Mouse (Mus musculus): ENCODE results near the gene Itsn1. TPM values are rescaled to one million over a fixed set of nuclear protein-coding genes. Genes with fewer than 3 reads are reported as not detected.

Gene Itsn1
- polyA plus RNA-seq, 1 experiment from 2014 or later: 22.7 TPM

- H3K4me3 ChIP-seq: no peak overlapping the region
- no peak for ATAC-seq (ENCODE audit: insufficient number of reproducible peaks, low FRiP score, low TSS enrichment, low read depth)
- no peaks in the 10 kb centered on the region for H3K9me3 ChIP-seq
- no peak overlapping the region for H3K4me2 ChIP-seq
- H3K36me3 ChIP-seq: no peaks in the 10 kb centered on the region
- peaks cover 16% of the 10 kb centered on the region for H3K4me1 ChIP-seq
- H3K9ac ChIP-seq: no peak overlapping the region
- 82% methylated on average over 9 of the region's 9 CpGs for WGBS
- no peak overlapping the region for H3K27ac ChIP-seq
- H3K27me3 ChIP-seq: no peaks in the 10 kb centered on the region
Observed at GRCm38 (mm10) chr16:91761202-91761601, 32.1 kb downstream of the Itsn1 start.

GRCm38 (mm10) chr16:91761761-91762160 lies 32.7 kb downstream of the Itsn1 start:
- ATAC-seq (ENCODE audit: insufficient number of reproducible peaks, low FRiP score, low TSS enrichment, low read depth): no peak
- Histone ChIP-seq H3K4me2 (no peak overlapping the region), H3K4me3 (no peak overlapping the region), H3K27ac (no peak overlapping the region), H3K9ac (no peak overlapping the region), H3K4me1 (peaks cover 18% of the 10 kb centered on the region), H3K9me3 (no peaks in the 10 kb centered on the region), H3K36me3 (no peaks in the 10 kb centered on the region), H3K27me3 (no peaks in the 10 kb centered on the region)
- 81% methylated on average over 3 of the region's 3 CpGs for WGBS

- no peak overlapping the region for H3K4me2 ChIP-seq
- no peak for ATAC-seq (ENCODE audit: insufficient number of reproducible peaks, low FRiP score, low TSS enrichment, low read depth)
- H3K9me3 ChIP-seq: no peaks in the 10 kb centered on the region
- 68% methylated on average over 7 of the region's 7 CpGs for WGBS
- H3K9ac ChIP-seq: no peak overlapping the region
- no peak overlapping the region for H3K27ac ChIP-seq
- H3K4me3 ChIP-seq: no peak overlapping the region
- no peaks in the 10 kb centered on the region for H3K36me3 ChIP-seq
- H3K27me3 ChIP-seq: no peaks in the 10 kb centered on the region
- peaks cover 20% of the 10 kb centered on the region for H3K4me1 ChIP-seq
Observed at GRCm38 (mm10) chr16:91762476-91762875, 33.4 kb downstream of the Itsn1 start.

GRCm38 (mm10) chr16:91763975-91764374 lies 34.9 kb downstream of the Itsn1 start:
- Histone ChIP-seq H3K9me3 (no peaks in the 10 kb centered on the region), H3K9ac (no peak overlapping the region), H3K4me1 (peaks cover 20% of the 10 kb centered on the region), H3K4me3 (no peak overlapping the region), H3K36me3 (no peaks in the 10 kb centered on the region), H3K27me3 (no peaks in the 10 kb centered on the region), H3K4me2 (no peak overlapping the region), H3K27ac (no peak overlapping the region)
- ATAC-seq (ENCODE audit: insufficient number of reproducible peaks, low FRiP score, low TSS enrichment, low read depth): no peak
- WGBS: 66% methylated on average over 6 of the region's 6 CpGs

GRCm38 (mm10) chr16:91764414-91764813 lies 35.3 kb downstream of the Itsn1 start:
- WGBS: 81% methylated on average over 6 of the region's 6 CpGs

GRCm38 (mm10) chr16:91765121-91765815 lies 36.2 kb downstream of the Itsn1 start:
- no peaks in the 10 kb centered on the region for H3K36me3 ChIP-seq
- 92% methylated on average over 15 of the region's 15 CpGs for WGBS
- no peak for ATAC-seq (ENCODE audit: insufficient number of reproducible peaks, low FRiP score, low TSS enrichment, low read depth)

More at GRCm38 (mm10) chr16:91764414-91764813, 35.3 kb downstream of the Itsn1 start:
- peaks cover 20% of the 10 kb centered on the region for H3K4me1 ChIP-seq
- no peak for ATAC-seq (ENCODE audit: insufficient number of reproducible peaks, low FRiP score, low TSS enrichment, low read depth)
- no peaks in the 10 kb centered on the region for H3K9me3 ChIP-seq
- H3K4me3 ChIP-seq: no peak overlapping the region
- no peaks in the 10 kb centered on the region for H3K27me3 ChIP-seq
- H3K27ac ChIP-seq: no peak overlapping the region
- no peak overlapping the region for H3K9ac ChIP-seq
- no peaks in the 10 kb centered on the region for H3K36me3 ChIP-seq
- no peak overlapping the region for H3K4me2 ChIP-seq

GRCm38 (mm10) chr16:91765816-91766210 lies 36.7 kb downstream of the Itsn1 start:
- no peaks in the 10 kb centered on the region for H3K27me3 ChIP-seq
- H3K9me3 ChIP-seq: no peaks in the 10 kb centered on the region
- H3K27ac ChIP-seq: no peak overlapping the region
- 81% methylated on average over 15 of the region's 15 CpGs for WGBS
- H3K36me3 ChIP-seq: no peaks in the 10 kb centered on the region
- no peak overlapping the region for H3K4me2 ChIP-seq
- H3K9ac ChIP-seq: no peak overlapping the region
- H3K4me1 ChIP-seq: peaks cover 20% of the 10 kb centered on the region
- no peak overlapping the region for H3K4me3 ChIP-seq
- ATAC-seq (ENCODE audit: insufficient number of reproducible peaks, low FRiP score, low TSS enrichment, low read depth): no peak

More at GRCm38 (mm10) chr16:91765121-91765815, 36.2 kb downstream of the Itsn1 start:
- Histone ChIP-seq H3K4me3 (no peak overlapping the region), H3K27me3 (no peaks in the 10 kb centered on the region), H3K9me3 (no peaks in the 10 kb centered on the region), H3K4me1 (peaks cover 20% of the 10 kb centered on the region), H3K27ac (no peak overlapping the region), H3K9ac (no peak overlapping the region), H3K4me2 (no peak overlapping the region)

- no peaks in the 10 kb centered on the region for H3K36me3 ChIP-seq
- H3K4me3 ChIP-seq: no peak overlapping the region
- no peaks in the 10 kb centered on the region for H3K9me3 ChIP-seq
- H3K27ac ChIP-seq: no peak overlapping the region
- ATAC-seq (ENCODE audit: insufficient number of reproducible peaks, low FRiP score, low TSS enrichment, low read depth): no peak
- H3K4me1 ChIP-seq: peaks cover 20% of the 10 kb centered on the region
- no peak overlapping the region for H3K9ac ChIP-seq
- WGBS: 77% methylated on average over 11 of the region's 11 CpGs
- no peaks in the 10 kb centered on the region for H3K27me3 ChIP-seq
- H3K4me2 ChIP-seq: no peak overlapping the region
Observed at GRCm38 (mm10) chr16:91767165-91767701, 38.2 kb downstream of the Itsn1 start.

- H3K4me1 ChIP-seq: peaks cover 20% of the 10 kb centered on the region
- no peak overlapping the region for H3K4me2 ChIP-seq
- H3K27ac ChIP-seq: no peak overlapping the region
- 89% methylated on average over 6 of the region's 6 CpGs for WGBS
- H3K36me3 ChIP-seq: no peaks in the 10 kb centered on the region
- H3K9me3 ChIP-seq: no peaks in the 10 kb centered on the region
- H3K9ac ChIP-seq: no peak overlapping the region
- ATAC-seq (ENCODE audit: insufficient number of reproducible peaks, low FRiP score, low TSS enrichment, low read depth): no peak
- H3K27me3 ChIP-seq: no peaks in the 10 kb centered on the region
- no peak overlapping the region for H3K4me3 ChIP-seq
Observed at GRCm38 (mm10) chr16:91768586-91768985, 39.5 kb downstream of the Itsn1 start.

GRCm38 (mm10) chr16:91769911-91770310 lies 40.8 kb downstream of the Itsn1 start:
- 80% methylated on average over 5 of the region's 5 CpGs for WGBS
- Histone ChIP-seq H3K9ac (no peak overlapping the region), H3K4me1 (peaks cover 13% of the 10 kb centered on the region), H3K4me3 (no peak overlapping the region), H3K4me2 (no peak overlapping the region), H3K27ac (no peak overlapping the region), H3K9me3 (no peaks in the 10 kb centered on the region), H3K27me3 (no peaks in the 10 kb centered on the region), H3K36me3 (no peaks in the 10 kb centered on the region)
- ATAC-seq (ENCODE audit: insufficient number of reproducible peaks, low FRiP score, low TSS enrichment, low read depth): no peak

GRCm38 (mm10) chr16:91770662-91771061 lies 41.6 kb downstream of the Itsn1 start:
- Histone ChIP-seq H3K4me1 (peaks cover 13% of the 10 kb centered on the region), H3K36me3 (no peaks in the 10 kb centered on the region), H3K4me3 (no peak overlapping the region), H3K4me2 (no peak overlapping the region), H3K27ac (no peak overlapping the region), H3K9me3 (no peaks in the 10 kb centered on the region), H3K27me3 (no peaks in the 10 kb centered on the region), H3K9ac (no peak overlapping the region)
- ATAC-seq (ENCODE audit: insufficient number of reproducible peaks, low FRiP score, low TSS enrichment, low read depth): no peak
- 69% methylated on average over 5 of the region's 5 CpGs for WGBS

GRCm38 (mm10) chr16:91771334-91771733 lies 42.3 kb downstream of the Itsn1 start:
- Histone ChIP-seq H3K9ac (no peak overlapping the region), H3K36me3 (no peaks in the 10 kb centered on the region), H3K27me3 (no peaks in the 10 kb centered on the region), H3K4me2 (no peak overlapping the region), H3K4me3 (no peak overlapping the region), H3K27ac (no peak overlapping the region), H3K9me3 (no peaks in the 10 kb centered on the region), H3K4me1 (peaks cover 10% of the 10 kb centered on the region)
- WGBS: 86% methylated on average over 6 of the region's 6 CpGs
- ATAC-seq (ENCODE audit: insufficient number of reproducible peaks, low FRiP score, low TSS enrichment, low read depth): no peak

All from limb, embryonic 15.5 days (tissue).